Mouse (Mus musculus): Measurements from ENCODE around the gene Camk1g. TPM values are rescaled to one million over a fixed set of nuclear protein-coding genes. Genes with fewer than 3 reads are reported as not detected.

Gene Camk1g
- polyA plus RNA-seq, 1 experiment = 8.2 TPM

DNA sequence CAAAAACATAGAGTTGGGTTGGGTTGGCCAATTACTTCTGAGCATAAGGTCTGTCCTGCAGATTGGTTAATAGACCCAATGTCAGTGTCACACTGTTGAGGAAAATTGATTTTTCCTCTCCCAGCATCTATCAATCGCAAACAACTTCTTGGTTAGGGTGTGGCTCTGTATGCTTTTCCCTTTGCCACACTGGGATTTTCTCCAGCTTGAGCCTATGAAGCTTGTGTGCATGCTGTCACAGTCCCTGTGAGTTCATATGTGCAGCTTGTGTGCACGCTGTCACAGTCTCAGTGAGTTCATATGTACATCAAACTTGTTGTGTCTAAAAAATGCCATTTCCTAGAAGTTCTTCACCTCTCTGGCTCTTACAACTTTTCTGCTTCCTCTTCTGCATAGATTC, 63.3 kb downstream of the Camk1g start:
- Histone ChIP-seq H3K4me1 (ENCODE audit: control insufficient read depth, insufficient read depth, low read length) (peaks cover 6% of the 10 kb centered on the region; the same call in 1 of the 2 replicates), H3K4me3 (ENCODE audit: insufficient read depth, low read depth, low read length) (no peak overlapping the region), H3K27ac (ENCODE audit: insufficient read depth, low read depth, low read length) (no peak overlapping the region), H3K36me3 (ENCODE audit: control insufficient read depth, insufficient read depth, low read length) (no peaks in the 10 kb centered on the region), H3K27me3 (replicated peaks; ENCODE audit: control insufficient read depth, insufficient read depth, low read length) (no peaks in the 10 kb centered on the region)
- DNase-seq = no peak
- WGBS = 93% methylated on average over 2 of the region's 2 CpGs
- TF ChIP-seq POLR2A (IDR thresholded peaks at IDR 0.05; ENCODE audit: low read depth, low read length) (no peak), CTCF (conservative IDR thresholded peaks at IDR 0.05; ENCODE audit: insufficient read depth, insufficient read length, low read depth, low read length) (no peak)

DNA sequence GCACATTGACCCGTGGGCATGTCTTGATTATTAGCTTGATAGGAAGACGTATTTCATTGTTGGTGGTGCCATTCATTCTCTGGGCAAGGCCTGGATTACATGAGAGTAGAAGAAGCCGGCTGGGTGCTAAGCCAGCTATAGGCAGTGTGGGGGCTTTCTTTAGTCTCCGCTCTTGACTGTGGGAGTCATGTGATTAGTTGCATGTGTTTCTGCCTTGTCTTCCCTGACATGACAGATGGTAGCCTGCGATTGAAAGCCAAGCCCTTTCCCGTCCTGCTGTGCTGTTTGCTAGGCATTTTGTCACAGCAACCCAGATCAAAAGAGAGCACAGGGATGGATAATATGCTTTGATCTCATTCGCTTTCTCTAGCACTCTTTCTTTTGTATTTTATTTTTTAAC, 64.7 kb downstream of the Camk1g start:
- no peaks in the 10 kb centered on the region for H3K36me3 ChIP-seq (ENCODE audit: control insufficient read depth, insufficient read depth, low read length)
- DNase-seq = no peak
- WGBS = 71% methylated on average over 7 of the region's 7 CpGs
- H3K4me3 ChIP-seq (ENCODE audit: insufficient read depth, low read depth, low read length) = no peak overlapping the region
- H3K27ac ChIP-seq (ENCODE audit: insufficient read depth, low read depth, low read length) = no peak overlapping the region
- H3K27me3 ChIP-seq (replicated peaks; ENCODE audit: control insufficient read depth, insufficient read depth, low read length) = no peaks in the 10 kb centered on the region
- TF ChIP-seq CTCF (conservative IDR thresholded peaks at IDR 0.05; ENCODE audit: insufficient read depth, insufficient read length, low read depth, low read length) (no peak), POLR2A (IDR thresholded peaks at IDR 0.05; ENCODE audit: low read depth, low read length) (no peak)
- no peaks in the 10 kb centered on the region for H3K4me1 ChIP-seq (ENCODE audit: control insufficient read depth, insufficient read depth, low read length)

DNA sequence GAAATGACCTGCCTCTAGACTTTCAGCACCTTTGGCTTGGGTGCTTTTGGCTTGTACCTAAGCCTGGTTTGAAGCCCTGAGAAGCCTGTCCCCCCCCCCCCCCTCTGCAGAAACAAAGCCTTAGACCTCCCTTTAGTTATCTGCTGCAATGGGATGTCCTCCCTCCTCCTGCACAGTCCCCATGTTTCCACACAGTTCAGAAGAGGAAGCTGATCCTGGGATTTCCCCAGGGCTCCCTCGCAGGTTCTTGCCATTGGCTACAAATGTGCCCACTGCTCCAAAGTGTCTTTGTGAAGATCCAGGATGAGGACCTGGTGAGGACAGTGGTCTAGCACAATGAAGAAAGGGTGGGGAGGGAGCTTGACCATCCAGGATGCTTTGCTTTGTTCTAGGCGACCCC, 67.0 kb downstream of the Camk1g start:
- DNase-seq = no peak
- Histone ChIP-seq H3K4me1 (ENCODE audit: control insufficient read depth, insufficient read depth, low read length) (no peaks in the 10 kb centered on the region), H3K27ac (ENCODE audit: insufficient read depth, low read depth, low read length) (no peak overlapping the region), H3K27me3 (replicated peaks; ENCODE audit: control insufficient read depth, insufficient read depth, low read length) (no peaks in the 10 kb centered on the region), H3K36me3 (ENCODE audit: control insufficient read depth, insufficient read depth, low read length) (no peaks in the 10 kb centered on the region), H3K4me3 (ENCODE audit: insufficient read depth, low read depth, low read length) (no peak overlapping the region)
- WGBS = 79% methylated on average over 2 of the region's 2 CpGs
- TF ChIP-seq POLR2A (IDR thresholded peaks at IDR 0.05; ENCODE audit: low read depth, low read length) = no peak
- TF ChIP-seq CTCF (conservative IDR thresholded peaks at IDR 0.05; ENCODE audit: insufficient read depth, insufficient read length, low read depth, low read length) = no peak

DNA sequence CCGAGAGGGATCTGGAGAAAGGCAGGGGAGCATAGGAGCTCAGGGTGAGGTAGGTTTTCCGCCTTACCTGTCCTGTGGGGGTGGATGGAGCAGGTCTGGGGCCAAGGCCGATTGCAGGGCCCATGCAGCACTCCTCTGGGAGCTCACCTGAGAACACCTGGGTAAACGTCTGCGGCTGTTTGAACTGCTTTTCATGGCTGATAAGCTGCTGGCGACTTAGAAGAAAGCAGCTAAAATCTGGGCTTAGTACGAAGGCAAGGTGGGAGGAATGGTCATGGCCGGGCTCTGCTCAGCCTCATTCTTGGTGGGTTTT, 68.0 kb downstream of the Camk1g start:
- TF ChIP-seq POLR2A (IDR thresholded peaks at IDR 0.05; ENCODE audit: low read depth, low read length) (no peak), CTCF (conservative IDR thresholded peaks at IDR 0.05; ENCODE audit: insufficient read depth, insufficient read length, low read depth, low read length) (no peak)
- WGBS = 74% methylated on average over 8 of the region's 8 CpGs

DNA sequence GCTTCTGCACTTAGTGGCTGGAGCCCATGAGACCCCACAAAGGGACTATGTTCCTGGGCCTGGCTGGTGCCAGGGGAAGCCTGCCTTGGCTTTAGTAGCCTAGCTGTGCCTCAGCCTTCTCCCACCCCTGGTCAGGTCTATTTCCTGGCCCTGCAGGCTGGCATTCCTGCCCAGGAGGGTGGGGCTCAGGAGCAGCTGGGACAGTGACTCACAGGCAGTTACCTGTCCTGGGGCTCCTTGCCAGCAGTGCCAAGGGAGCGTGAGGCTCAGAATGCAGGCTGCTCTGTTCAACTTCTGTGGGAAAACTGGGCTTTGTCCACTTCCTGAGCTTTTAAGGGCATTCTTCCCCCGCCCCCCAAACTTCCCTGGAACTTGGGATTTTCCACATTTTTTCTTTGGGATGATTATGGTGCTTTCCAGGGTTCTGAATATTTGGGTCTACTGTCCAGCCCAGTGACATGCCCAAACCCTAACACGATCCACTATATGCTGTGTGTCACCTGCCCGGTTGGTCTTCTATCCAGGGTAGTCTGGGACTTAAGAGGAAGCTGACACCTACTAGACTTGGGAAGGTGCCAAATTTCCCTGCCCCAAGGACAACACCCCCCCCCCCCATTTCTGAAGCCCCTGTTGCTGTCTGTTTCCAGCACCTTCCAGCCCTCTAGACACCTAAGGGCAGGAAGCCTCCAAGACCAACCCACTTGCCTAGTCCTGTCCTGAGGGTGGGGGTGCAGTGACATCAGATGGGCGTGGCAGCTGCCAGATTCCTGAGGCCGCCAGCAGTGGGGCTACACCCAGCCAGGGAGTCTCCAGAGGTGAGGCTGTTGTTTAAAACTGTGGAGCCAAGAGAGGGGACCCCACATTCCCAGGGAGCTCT, 68.6 kb downstream of the Camk1g start:
- Histone ChIP-seq H3K4me1 (ENCODE audit: control insufficient read depth, insufficient read depth, low read length) (no peaks in the 10 kb centered on the region), H3K4me3 (ENCODE audit: insufficient read depth, low read depth, low read length) (no peak overlapping the region), H3K27ac (ENCODE audit: insufficient read depth, low read depth, low read length) (no peak overlapping the region), H3K36me3 (ENCODE audit: control insufficient read depth, insufficient read depth, low read length) (no peaks in the 10 kb centered on the region), H3K27me3 (replicated peaks; ENCODE audit: control insufficient read depth, insufficient read depth, low read length) (no peaks in the 10 kb centered on the region)
- 64% methylated on average over 6 of the region's 6 CpGs for WGBS
- TF ChIP-seq POLR2A (IDR thresholded peaks at IDR 0.05; ENCODE audit: low read depth, low read length) = no peak
- no peak for TF ChIP-seq CTCF (conservative IDR thresholded peaks at IDR 0.05; ENCODE audit: insufficient read depth, insufficient read length, low read depth, low read length)
- DNase-seq = no peak

More for the DNA sequence above, 68.0 kb downstream of the Camk1g start:
- Histone ChIP-seq H3K4me3 (ENCODE audit: insufficient read depth, low read depth, low read length) (no peak overlapping the region), H3K27me3 (replicated peaks; ENCODE audit: control insufficient read depth, insufficient read depth, low read length) (no peaks in the 10 kb centered on the region), H3K36me3 (ENCODE audit: control insufficient read depth, insufficient read depth, low read length) (no peaks in the 10 kb centered on the region), H3K4me1 (ENCODE audit: control insufficient read depth, insufficient read depth, low read length) (no peaks in the 10 kb centered on the region), H3K27ac (ENCODE audit: insufficient read depth, low read depth, low read length) (no peak overlapping the region)
- no peak for DNase-seq

DNA sequence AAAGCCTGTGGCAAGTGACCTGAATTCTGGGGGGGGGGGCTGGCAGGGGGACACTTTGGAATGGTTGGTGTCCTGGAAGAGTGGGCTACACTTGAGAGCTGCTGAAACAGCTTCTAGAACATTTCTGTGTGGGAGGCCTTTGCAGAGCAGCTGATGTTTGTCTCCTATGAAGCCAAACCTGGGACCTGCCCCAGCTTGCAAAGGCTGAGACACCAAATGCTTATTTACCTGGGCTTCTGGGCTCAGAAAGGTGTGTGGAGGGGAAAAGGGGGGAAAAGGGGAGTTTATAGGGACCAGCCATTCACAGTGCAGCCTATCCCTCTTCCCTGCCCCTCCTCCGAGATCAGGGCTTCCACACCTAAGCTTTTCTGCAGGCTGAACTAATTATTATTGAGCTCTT, 70.1 kb downstream of the Camk1g start:
- Histone ChIP-seq H3K36me3 (ENCODE audit: control insufficient read depth, insufficient read depth, low read length) (no peaks in the 10 kb centered on the region), H3K27ac (ENCODE audit: insufficient read depth, low read depth, low read length) (no peak overlapping the region), H3K4me1 (ENCODE audit: control insufficient read depth, insufficient read depth, low read length) (no peaks in the 10 kb centered on the region), H3K27me3 (replicated peaks; ENCODE audit: control insufficient read depth, insufficient read depth, low read length) (no peaks in the 10 kb centered on the region), H3K4me3 (ENCODE audit: insufficient read depth, low read depth, low read length) (no peak overlapping the region)
- no peak for DNase-seq
- WGBS = 69% methylated on average over 1 of the region's 1 CpGs
- TF ChIP-seq CTCF (conservative IDR thresholded peaks at IDR 0.05; ENCODE audit: insufficient read depth, insufficient read length, low read depth, low read length) (no peak), POLR2A (IDR thresholded peaks at IDR 0.05; ENCODE audit: low read depth, low read length) (no peak)

DNA sequence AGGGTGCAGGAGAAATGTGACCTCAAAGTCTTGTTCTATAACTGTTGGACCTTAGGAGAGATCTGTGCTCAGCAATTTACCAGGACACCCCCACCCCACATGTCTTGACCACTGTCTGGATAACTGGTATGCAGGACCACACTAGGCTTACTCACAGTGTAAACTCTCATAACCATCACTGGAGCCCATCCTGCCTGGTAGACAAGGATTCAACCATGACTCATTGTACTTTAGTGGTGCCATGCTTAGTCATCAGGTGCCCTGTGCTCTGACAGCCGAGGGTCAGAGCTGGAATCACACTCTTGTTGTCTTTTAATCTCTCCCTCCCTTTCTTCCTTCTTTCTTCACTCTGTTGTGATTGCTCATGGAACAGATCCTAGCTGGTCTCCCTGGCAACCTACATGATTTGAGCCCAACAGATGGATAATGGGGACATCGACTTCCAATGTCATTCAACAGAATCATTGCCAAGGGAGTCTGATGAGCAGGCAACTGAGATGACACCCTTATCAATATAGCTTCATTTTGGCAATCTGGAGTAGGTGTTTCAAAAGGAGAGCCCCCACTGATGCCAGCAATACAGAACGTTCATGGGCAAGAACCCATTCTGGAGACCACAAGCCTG, 71.8 kb downstream of the Camk1g start:
- H3K36me3 ChIP-seq (ENCODE audit: control insufficient read depth, insufficient read depth, low read length) = no peaks in the 10 kb centered on the region
- H3K27me3 ChIP-seq (replicated peaks; ENCODE audit: control insufficient read depth, insufficient read depth, low read length) = no peaks in the 10 kb centered on the region
- 82% methylated on average over 3 of the region's 3 CpGs for WGBS
- no peak for DNase-seq
- H3K4me1 ChIP-seq (ENCODE audit: control insufficient read depth, insufficient read depth, low read length) = no peaks in the 10 kb centered on the region
- TF ChIP-seq POLR2A (IDR thresholded peaks at IDR 0.05; ENCODE audit: low read depth, low read length) = no peak
- no peak for TF ChIP-seq CTCF (conservative IDR thresholded peaks at IDR 0.05; ENCODE audit: insufficient read depth, insufficient read length, low read depth, low read length)
- H3K27ac ChIP-seq (ENCODE audit: insufficient read depth, low read depth, low read length) = no peak overlapping the region
- no peak overlapping the region for H3K4me3 ChIP-seq (ENCODE audit: insufficient read depth, low read depth, low read length)

Other genes with a start within 250 kb of the Camk1g start
- 13.0 and 13.5 TPM in 2 replicates for gene Diexf, start 240.0 kb downstream of the Camk1g start, polyA plus RNA-seq (2012; rRNA removed)
- 30.6 and 37.9 TPM in 2 replicates for gene Irf6, start 217.2 kb downstream of the Camk1g start, polyA plus RNA-seq (2012; rRNA removed)
- 2.3 and 2.8 TPM in 2 replicates for gene A130010J15Rik, start 202.3 kb downstream of the Camk1g start, polyA plus RNA-seq (2012; rRNA removed)
- 0.52 and 3.2 TPM in 2 replicates for gene Traf3ip3, start 168.6 kb downstream of the Camk1g start, polyA plus RNA-seq (2012; rRNA removed)
- gene Lamb3, start 162.6 kb downstream of the Camk1g start, polyA plus RNA-seq (2012; rRNA removed) = 2.7 and 4.8 TPM in 2 replicates
- 125 and 136 TPM in 2 replicates for gene Hsd11b1, start 106.2 kb downstream of the Camk1g start, polyA plus RNA-seq (2012; rRNA removed)
- 175 and 201 TPM in 2 replicates for gene G0s2, start 97.1 kb downstream of the Camk1g start, polyA plus RNA-seq (2012; rRNA removed)